Mouse (Mus musculus) myocyte (in vitro differentiated cells): ENCODE measurements around the gene Zfp61.

ENCODE experiments used
- POLR2A ChIP-seq: IDR thresholded peaks from one replicate; pipeline ENCODE4 v1.6.1; 2011; ENCODE audit warnings: low read depth, mild to moderate bottlenecking, control low read depth, moderate library complexity; ENCODE audit not compliant: insufficient read length
- USF1 ChIP-seq: IDR thresholded peaks from one replicate; pipeline ENCODE4 v1.6.1; 2011; ENCODE audit warnings: low read depth, mild to moderate bottlenecking, control low read depth, moderate library complexity

DNA sequence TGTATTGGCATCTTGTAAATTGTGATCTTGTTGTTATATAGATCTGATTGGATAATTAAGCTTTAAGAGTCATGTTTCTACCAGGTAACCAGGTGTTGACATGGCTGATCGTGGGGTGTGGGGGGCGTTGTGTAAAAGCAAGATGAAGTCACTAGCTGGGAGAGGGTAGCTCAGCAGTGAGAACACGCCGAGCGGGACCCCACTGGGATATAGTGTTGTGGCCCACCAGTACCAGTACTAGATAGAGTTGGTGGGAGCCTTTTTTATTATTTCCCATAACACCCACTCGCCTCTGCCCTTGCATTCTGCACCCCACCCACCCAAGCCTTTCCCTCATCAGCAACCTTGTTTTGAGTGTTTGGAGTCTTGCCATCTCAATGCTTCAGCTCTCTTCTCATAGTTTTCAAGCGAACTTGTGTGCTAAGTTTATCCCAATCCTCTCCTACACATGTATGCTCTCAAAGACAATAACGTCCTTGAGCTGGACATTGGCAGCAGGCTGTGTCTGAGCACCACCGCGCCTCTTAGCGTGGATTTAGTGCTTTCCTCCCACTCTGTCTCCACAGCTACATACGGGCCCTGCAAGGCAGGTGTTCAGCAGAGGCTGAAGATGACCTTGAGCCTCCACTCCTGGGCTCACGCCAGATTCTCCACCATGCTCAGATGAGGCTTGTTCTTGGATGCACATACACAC, 41.6 kb downstream of the Zfp61 start:
- TF ChIP-seq POLR2A, result no peak
- no peak for TF ChIP-seq USF1
